ENCODE assay signal across 35 mouse cellular contexts in genomic region chr13:54359181-54359580, GRCm38 (mm10). TPM values are rescaled to one million over a fixed set of nuclear protein-coding genes. Genes with fewer than 3 reads are reported as not detected.
A peak's percentile ranks its signal among the peaks of the same experiment; 100 is the strongest.
DNase-seq lines count a peak whose midpoint lies in the region; ATAC-seq and TF ChIP-seq lines count a peak whose summit lies in the region.
"Had no signal": no experiment of that assay in that cellular context is flagged by ENCODE, and none has a peak within 500 bp of the region (broad histone marks: within the 10 kb centered on the region; RNA-seq: fewer than 3 reads in every experiment).

No protein-coding gene starts in this region.

- DNase-seq in frontal cortex, postnatal 36 days (ENCODE audit: low spot score in 2 of 2) = peak; percentile 56 to 69
- no peak for DNase-seq in frontal cortex, postnatal 25 days (ENCODE audit: low spot score in 2 of 2)
- peak; percentile 60 to 81 for DNase-seq in left cerebral cortex, postnatal 14 days (ENCODE audit: low spot score in 2 of 2)
- no peak for DNase-seq in left cerebral cortex, postnatal 10 days (ENCODE audit: extremely low spot score in 1 of 2, low spot score in 2 of 2)
- DNase-seq in left cerebral cortex, postnatal 25 days (ENCODE audit: low spot score in 2 of 2) = peak; percentile 59 to 84
- DNase-seq in gastrocnemius, postnatal 4 days (ENCODE audit: low spot score in 2 of 2) = no peak
- DNase-seq: adrenal gland, postnatal 25 days; cerebellum, adult 2 months; cerebellum, postnatal 14 days; forebrain, postnatal 0 days; gastrocnemius, postnatal 10 days; heart, adult 11 months; kidney, adult 18-20 months; kidney, postnatal 36 days; lung, adult 18-20 months; lung, postnatal 4 days; retina, postnatal 1 day; thymus, adult 2 months; thymus, postnatal 36 days had no signal

- peaks cover 4% of the 10 kb centered on the region for H3K4me1 ChIP-seq in bone marrow, adult 2 months (ENCODE audit: control insufficient read depth, insufficient read depth, low read length)
- H3K4me1 ChIP-seq: embryonic facial prominence, embryonic 15.5 days; heart, embryonic 15.5 days; kidney, embryonic 15.5 days; limb, embryonic 13.5 days; liver, embryonic 12.5 days; neural tube, embryonic 15.5 days had no signal

- H3K27ac ChIP-seq in bone marrow, adult 2 months (ENCODE audit: control insufficient read depth, insufficient read depth, low read depth, low read length, poor library complexity) = peak overlapping the region; percentile 51
- H3K27ac ChIP-seq: embryonic facial prominence, embryonic 10.5 days; embryonic facial prominence, embryonic 15.5 days; forebrain, embryonic 12.5 days; heart, embryonic 10.5 days; heart, embryonic 15.5 days; kidney, embryonic 15.5 days; limb, embryonic 13.5 days; liver, embryonic 12.5 days; midbrain, embryonic 13.5 days; neural tube, embryonic 15.5 days had no signal

- no peak for TF ChIP-seq POLR2A in bone marrow, adult 2 months (IDR thresholded peaks at IDR 0.05; ENCODE audit: borderline replicate concordance, control insufficient read depth, low read depth, low read length)

- intact Hi-C loops in left cerebral cortex, postnatal 14 days (cut with DNase I) = no loop called here
- intact Hi-C loops in left cerebral cortex, postnatal 10 days (cut with DNase I) = no loop called here
- intact Hi-C loops in left cerebral cortex, postnatal 25 days (cut with DNase I) = no loop called here

- no peak overlapping the region for H3K4me3 ChIP-seq in bone marrow, adult 2 months (replicated peaks; ENCODE audit: control insufficient read depth, low read depth, low read length)
- H3K4me3 ChIP-seq: embryonic facial prominence, embryonic 10.5 days; embryonic facial prominence, embryonic 15.5 days; forebrain, embryonic 12.5 days; heart, embryonic 10.5 days; heart, embryonic 15.5 days; kidney, embryonic 15.5 days; limb, embryonic 13.5 days; liver, embryonic 12.5 days; megakaryocyte, embryonic 14.5 days; midbrain, embryonic 13.5 days; neural tube, embryonic 15.5 days had no signal

- WGBS in bone marrow, adult 2 months = 86% methylated on average over 6 of the region's 6 CpGs

- TF ChIP-seq CTCF in bone marrow, adult 2 months (IDR thresholded peaks at IDR 0.05; ENCODE audit: control insufficient read depth, insufficient read depth, low read length) = no peak

- ATAC-seq in granulocyte monocyte progenitor cell, adult 5-6 weeks (replicated peaks; ENCODE audit: poor library complexity, severe bottlenecking) = no peak
- ATAC-seq: forebrain, postnatal 0 days; hindbrain, embryonic 16.5 days; liver, embryonic 12.5 days; lung, postnatal 0 days; midbrain, embryonic 13.5 days had no signal

RNA-seq across cellular contexts. Expression of gene Cplx2, which starts 12.0 kb away (rescaled TPM):
- total RNA-seq in left cerebral cortex, postnatal 14 days (2021) = 100 to 1,000 TPM; 689 to 707 TPM
- total RNA-seq in left cerebral cortex, postnatal 10 days (2021) = 100 to 1,000 TPM; 641 to 656 TPM
- polyA plus RNA-seq in bone marrow, adult 2 months (2011; ENCODE audit: insufficient read depth, insufficient read length, low replicate concordance, missing spikeins) = 3.6 and 7.4 TPM in 2 replicates
- 100 to 1,000 TPM; 714 to 786 TPM for total RNA-seq in left cerebral cortex, postnatal 25 days (2021)
- total RNA-seq in gastrocnemius, postnatal 4 days (2021) = 10 to 100 TPM; 12.8 to 13.4 TPM
- total RNA-seq in granulocyte monocyte progenitor cell, adult 5-6 weeks (2014; fragmentation: Nextera tagmentation) = not detected in 2 replicates
- total RNA-seq in granulocyte monocyte progenitor cell, adult 5-6 weeks (2017) = not detected in 2 replicates
- total RNA-seq: monocyte, adult 5-6 weeks had no signal

Comparison
In these comparisons a context has a peak if more than half of its experiments do, and no peak if none do; other contexts are left out.
1. DNase-seq: peak in frontal cortex, postnatal 36 days (2 of 2), left cerebral cortex, postnatal 14 days (2 of 2) and left cerebral cortex, postnatal 25 days (2 of 2); none in frontal cortex, postnatal 25 days (0 of 2), left cerebral cortex, postnatal 10 days (0 of 2) and gastrocnemius, postnatal 4 days (0 of 2).
2. RNA of gene Cplx2, which starts 12.0 kb away (total RNA-seq): 714 to 786 TPM in left cerebral cortex, postnatal 25 days, 689 to 707 TPM in left cerebral cortex, postnatal 14 days and 641 to 656 TPM in left cerebral cortex, postnatal 10 days; 12.8 to 13.4 TPM in gastrocnemius, postnatal 4 days and not detected in granulocyte monocyte progenitor cell, adult 5-6 weeks; every median in the first group is over 10 times any median in the second.